Mouse (Mus musculus): Measurements from ENCODE around the gene Ldlrad2. TPM values are rescaled to one million over a fixed set of nuclear protein-coding genes. Genes with fewer than 3 reads are reported as not detected.

The Ldlrad2 gene
- total RNA-seq (2014; rRNA removed) (not detected in 2 replicates), polyA plus RNA-seq (2015; fragmentation: Nextera tagmentation; extraction: Ambion mirVana) (0.40 TPM in 1 of 2 replicates, not detected in the other)

DNA sequence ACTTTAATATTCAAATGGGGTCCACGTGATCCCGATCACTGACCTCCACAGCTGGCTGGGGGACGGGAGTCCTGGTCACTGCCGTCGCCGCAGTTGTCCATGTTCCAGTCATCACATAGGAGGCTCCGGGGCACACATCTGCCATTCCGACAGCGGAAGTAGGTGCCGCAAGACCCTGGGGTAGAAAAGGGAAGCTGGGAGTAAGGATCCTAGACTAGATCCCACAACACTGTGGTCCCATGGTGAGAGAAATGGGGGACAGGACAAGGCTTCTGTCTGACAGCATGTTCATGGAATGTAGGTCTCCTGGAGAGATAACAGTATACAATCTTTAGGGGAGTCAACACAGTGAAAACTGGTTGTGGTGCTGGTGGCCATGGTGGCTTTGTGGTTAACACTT lies at the start of gene Ldlrad2:
Gene Ldlrad2, minus strand, starts transcription at position 101 of the 400 bp plus-strand sequence.
- WGBS: 84% methylated on average over 10 of the region's 10 CpGs
- Histone ChIP-seq H3K4me2 (ENCODE audit: low read depth, low read length) (no peak within 1 kb of the TSS), H3K4me1 (ENCODE audit: insufficient read depth, low read length) (peaks cover 5% of the 10 kb centered on the region; the same call in 1 of the 2 replicates), H3K36me3 (ENCODE audit: insufficient read depth, low read length) (no peaks in the 10 kb centered on the region), H3K4me3 (ENCODE audit: low read length) (no peak within 1 kb of the TSS), H3K27me3 (ENCODE audit: insufficient read depth, low read length) (peaks cover 3% of the 10 kb centered on the region; the same call in 1 of the 2 replicates), H3K9me3 (ENCODE audit: low read length) (no peaks in the 10 kb centered on the region), H3K27ac (no peak within 1 kb of the TSS), H3K9ac (replicated peaks; ENCODE audit: low read length) (no peak within 1 kb of the TSS)
- ATAC-seq: no peak
- TF ChIP-seq CTCF (IDR thresholded peaks at IDR 0.05; ENCODE audit: low read depth): no peak
- DNase-seq (ENCODE audit: low spot score): no peak

DNA sequence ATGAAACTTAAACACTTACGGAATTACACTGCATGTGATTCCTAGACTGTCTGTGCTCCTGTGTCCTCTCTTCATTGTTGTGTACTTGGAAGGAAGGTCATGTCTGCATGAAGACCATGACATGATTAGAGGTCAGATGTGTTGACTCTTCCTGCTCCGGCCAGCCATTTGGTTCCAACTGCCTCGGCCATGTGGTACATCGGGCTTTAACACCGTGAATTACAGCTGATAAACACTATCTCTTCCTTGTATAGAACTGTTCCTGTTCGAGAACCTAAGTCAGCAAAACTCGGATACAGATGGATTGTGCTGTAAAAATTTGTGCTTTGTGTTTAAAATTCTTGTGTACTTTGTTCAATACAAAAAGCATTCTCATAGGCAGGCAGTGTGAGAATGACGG lies 48.5 kb upstream of the Ldlrad2 start:
- Histone ChIP-seq H3K27me3 (ENCODE audit: insufficient read depth, low read length) (no peaks in the 10 kb centered on the region), H3K27ac (no peak overlapping the region), H3K4me1 (ENCODE audit: insufficient read depth, low read length) (no peaks in the 10 kb centered on the region), H3K4me2 (ENCODE audit: low read depth, low read length) (no peak overlapping the region), H3K4me3 (ENCODE audit: low read length) (no peak overlapping the region), H3K36me3 (ENCODE audit: insufficient read depth, low read length) (peaks cover 49% of the 10 kb centered on the region), H3K9me3 (ENCODE audit: low read length) (no peaks in the 10 kb centered on the region), H3K9ac (replicated peaks; ENCODE audit: low read length) (no peak overlapping the region)
- TF ChIP-seq CTCF (IDR thresholded peaks at IDR 0.05; ENCODE audit: low read depth): no peak
- ATAC-seq (no peak), DNase-seq (ENCODE audit: low spot score) (no peak)
- WGBS: 91% methylated on average over 8 of the region's 8 CpGs

DNA sequence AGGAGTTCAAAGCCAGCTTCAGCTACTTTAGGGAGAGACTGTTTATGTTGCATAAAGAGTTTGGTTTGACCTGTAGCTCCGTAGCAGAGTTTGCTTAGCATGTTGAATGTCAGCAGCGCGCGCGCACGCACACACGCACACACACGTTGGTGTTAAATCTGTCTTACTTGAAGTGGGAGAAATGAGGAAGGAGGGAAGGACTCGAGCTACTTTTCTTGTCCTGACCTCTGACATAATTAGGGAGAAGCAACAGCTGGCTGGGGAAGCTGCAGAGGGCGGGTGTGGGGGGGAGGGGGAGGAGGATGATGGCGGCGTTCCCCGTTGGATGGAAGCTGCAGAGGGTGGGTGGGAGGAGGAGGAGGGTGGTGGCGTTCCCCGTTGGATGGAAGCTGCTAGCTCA lies 35.9 kb upstream of the Ldlrad2 start:
- peaks cover 62% of the 10 kb centered on the region for H3K36me3 ChIP-seq (ENCODE audit: insufficient read depth, low read length)
- no peak for TF ChIP-seq CTCF (IDR thresholded peaks at IDR 0.05; ENCODE audit: low read depth)
- no peaks in the 10 kb centered on the region for H3K9me3 ChIP-seq (ENCODE audit: low read length)
- H3K4me1 ChIP-seq (ENCODE audit: insufficient read depth, low read length): no peaks in the 10 kb centered on the region
- ATAC-seq: no peak
- 84% methylated on average over 15 of the region's 15 CpGs for WGBS
- no peak overlapping the region for H3K4me3 ChIP-seq (ENCODE audit: low read length)
- no peaks in the 10 kb centered on the region for H3K27me3 ChIP-seq (ENCODE audit: insufficient read depth, low read length)
- no peak overlapping the region for H3K9ac ChIP-seq (replicated peaks; ENCODE audit: low read length)
- no peak for DNase-seq (ENCODE audit: low spot score)
- no peak overlapping the region for H3K27ac ChIP-seq
- H3K4me2 ChIP-seq (ENCODE audit: low read depth, low read length): no peak overlapping the region

DNA sequence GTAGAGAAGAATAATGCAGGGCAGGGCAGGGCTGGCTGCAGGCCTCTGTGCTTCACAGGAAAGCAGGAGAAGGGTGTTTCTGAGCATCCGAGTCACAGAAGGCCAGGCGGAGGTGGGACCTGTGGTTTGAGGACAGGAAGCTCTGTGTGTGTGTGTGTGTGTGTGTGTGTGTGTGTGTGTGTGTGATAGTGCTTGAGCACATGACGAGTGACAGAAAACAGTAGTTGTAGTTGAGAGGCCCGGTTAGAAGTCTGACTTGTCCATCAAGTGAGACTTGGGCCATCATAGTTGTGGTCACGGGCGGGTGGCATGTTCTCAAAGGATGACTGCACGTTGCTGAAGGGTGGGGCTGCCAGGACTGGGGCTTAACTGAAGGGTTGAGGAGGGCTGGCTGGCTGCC lies 35.3 kb upstream of the Ldlrad2 start:
- H3K9ac ChIP-seq (replicated peaks; ENCODE audit: low read length): no peak overlapping the region
- H3K4me1 ChIP-seq (ENCODE audit: insufficient read depth, low read length): no peaks in the 10 kb centered on the region
- no peak for DNase-seq (ENCODE audit: low spot score)
- WGBS: 87% methylated on average over 7 of the region's 7 CpGs
- TF ChIP-seq CTCF (IDR thresholded peaks at IDR 0.05; ENCODE audit: low read depth): no peak
- peaks cover 60% of the 10 kb centered on the region for H3K36me3 ChIP-seq (ENCODE audit: insufficient read depth, low read length)
- H3K27ac ChIP-seq: no peak overlapping the region
- no peaks in the 10 kb centered on the region for H3K9me3 ChIP-seq (ENCODE audit: low read length)
- no peak for ATAC-seq
- no peak overlapping the region for H3K4me2 ChIP-seq (ENCODE audit: low read depth, low read length)
- H3K4me3 ChIP-seq (ENCODE audit: low read length): no peak overlapping the region
- H3K27me3 ChIP-seq (ENCODE audit: insufficient read depth, low read length): no peaks in the 10 kb centered on the region

DNA sequence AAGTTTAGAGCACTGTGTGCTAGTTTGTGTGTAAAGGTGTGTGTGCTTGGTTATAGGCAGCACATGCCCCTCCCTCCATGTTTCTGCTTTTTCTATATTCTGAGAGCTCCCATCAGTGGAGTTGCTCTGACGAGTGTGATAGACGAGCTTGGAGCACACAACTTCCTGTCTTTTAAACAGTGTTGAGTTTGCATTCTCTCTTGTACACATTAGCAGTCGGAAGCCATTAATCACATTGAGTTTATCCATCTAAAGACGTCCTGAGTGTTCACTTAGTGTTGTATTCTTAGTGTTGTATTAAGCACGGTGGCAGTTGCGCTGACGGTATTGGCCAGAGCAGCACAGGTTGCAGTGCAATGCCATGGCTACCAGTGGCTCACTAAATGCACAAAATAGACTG lies 34.9 kb upstream of the Ldlrad2 start:
- ATAC-seq: no peak
- no peaks in the 10 kb centered on the region for H3K4me1 ChIP-seq (ENCODE audit: insufficient read depth, low read length)
- no peak overlapping the region for H3K27ac ChIP-seq
- no peaks in the 10 kb centered on the region for H3K27me3 ChIP-seq (ENCODE audit: insufficient read depth, low read length)
- no peak for DNase-seq (ENCODE audit: low spot score)
- no peak overlapping the region for H3K4me2 ChIP-seq (ENCODE audit: low read depth, low read length)
- H3K9me3 ChIP-seq (ENCODE audit: low read length): no peaks in the 10 kb centered on the region
- H3K9ac ChIP-seq (replicated peaks; ENCODE audit: low read length): no peak overlapping the region
- H3K4me3 ChIP-seq (ENCODE audit: low read length): no peak overlapping the region
- TF ChIP-seq CTCF (IDR thresholded peaks at IDR 0.05; ENCODE audit: low read depth): no peak
- WGBS: 85% methylated on average over 7 of the region's 7 CpGs
- H3K36me3 ChIP-seq (ENCODE audit: insufficient read depth, low read length): peaks cover 60% of the 10 kb centered on the region

DNA sequence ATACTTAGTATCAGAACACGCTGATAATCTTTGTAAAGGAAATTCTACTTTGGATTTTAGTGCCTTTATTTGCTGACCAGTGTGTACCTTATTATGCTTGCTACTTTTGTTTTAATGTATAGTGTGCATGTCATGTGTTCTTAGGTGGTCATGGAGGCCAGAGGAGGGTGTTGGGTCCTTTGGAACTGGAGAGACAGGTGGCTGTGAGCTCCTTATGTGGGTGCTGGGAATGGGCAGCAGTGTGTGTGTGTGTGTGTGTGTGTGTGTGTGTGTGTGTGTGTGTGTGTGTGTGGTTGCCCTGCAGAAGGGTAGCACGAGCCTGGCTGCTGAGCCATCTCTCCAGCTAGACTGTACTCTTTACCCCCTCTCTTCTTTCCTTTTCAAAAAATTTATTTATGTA lies 32.7 kb upstream of the Ldlrad2 start:
- Histone ChIP-seq H3K9me3 (ENCODE audit: low read length) (no peaks in the 10 kb centered on the region), H3K36me3 (ENCODE audit: insufficient read depth, low read length) (peaks cover 53% of the 10 kb centered on the region), H3K9ac (replicated peaks; ENCODE audit: low read length) (no peak overlapping the region), H3K27ac (no peak overlapping the region), H3K27me3 (ENCODE audit: insufficient read depth, low read length) (no peaks in the 10 kb centered on the region), H3K4me1 (ENCODE audit: insufficient read depth, low read length) (no peaks in the 10 kb centered on the region; the same call in 1 of the 2 replicates), H3K4me3 (ENCODE audit: low read length) (no peak overlapping the region), H3K4me2 (ENCODE audit: low read depth, low read length) (no peak overlapping the region)
- ATAC-seq (no peak), DNase-seq (ENCODE audit: low spot score) (no peak)
- no peak for TF ChIP-seq CTCF (IDR thresholded peaks at IDR 0.05; ENCODE audit: low read depth)
- WGBS: 100% methylated on average over 2 of the region's 2 CpGs

DNA sequence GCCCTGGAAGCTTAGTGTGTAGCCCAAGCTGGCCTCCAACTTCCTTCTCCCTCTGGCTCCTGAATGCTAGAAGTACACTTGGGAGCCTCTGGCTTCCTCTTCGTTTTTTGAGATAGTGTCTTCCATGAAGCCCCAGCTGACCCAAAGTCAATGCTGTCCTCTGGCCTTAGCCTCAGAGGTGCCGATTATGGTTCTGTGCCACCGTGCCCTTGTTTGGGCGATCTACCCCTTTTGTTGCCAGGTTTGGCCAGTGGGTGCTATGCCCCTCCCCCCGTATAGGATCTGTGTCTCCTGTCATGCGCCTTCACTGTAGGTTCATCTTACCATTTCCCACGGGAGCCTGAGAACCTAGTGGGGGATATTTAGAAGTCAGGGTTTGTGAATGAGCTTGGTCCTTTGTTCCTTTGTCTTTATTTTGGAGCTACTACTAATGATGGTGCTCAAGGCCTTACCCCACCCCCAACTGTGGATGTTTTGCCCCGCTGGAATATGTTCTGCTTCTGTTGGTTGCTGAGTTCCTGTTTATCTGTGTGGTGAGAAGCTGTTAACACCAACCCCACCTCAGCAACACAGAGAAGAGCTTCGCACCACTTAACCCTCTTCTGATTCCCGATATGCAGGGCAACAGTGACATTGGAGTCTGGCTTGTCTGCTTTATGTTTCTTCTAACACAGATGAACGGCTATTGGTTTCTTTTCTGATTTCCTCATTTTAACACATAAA lies 29.2 kb upstream of the Ldlrad2 start:
- no peak for TF ChIP-seq CTCF (IDR thresholded peaks at IDR 0.05; ENCODE audit: low read depth)
- Histone ChIP-seq H3K27ac (no peak overlapping the region), H3K4me2 (ENCODE audit: low read depth, low read length) (no peak overlapping the region), H3K9me3 (ENCODE audit: low read length) (no peaks in the 10 kb centered on the region), H3K9ac (replicated peaks; ENCODE audit: low read length) (no peak overlapping the region), H3K4me1 (ENCODE audit: insufficient read depth, low read length) (no peaks in the 10 kb centered on the region; the same call in 1 of the 2 replicates), H3K4me3 (ENCODE audit: low read length) (no peak overlapping the region), H3K36me3 (ENCODE audit: insufficient read depth, low read length) (peaks cover 25% of the 10 kb centered on the region), H3K27me3 (ENCODE audit: insufficient read depth, low read length) (no peaks in the 10 kb centered on the region)
- ATAC-seq: no peak
- WGBS: 80% methylated on average over 11 of the region's 11 CpGs
- DNase-seq (ENCODE audit: low spot score): no peak

Data from hindbrain, postnatal 0 days (tissue).